Mouse (Mus musculus) forebrain, postnatal 0 days (tissue): Measurements from ENCODE around the gene Foxn3. TPM values are rescaled to one million over a fixed set of nuclear protein-coding genes. Genes with fewer than 3 reads are reported as not detected.

ENCODE experiments used
- ATAC-seq: fragments of 200-750 bp; cut with Nextera tagmentation; 2 replicates; pipeline ENCODE4 v1.8.0; 2017; ENCODE audit warnings: mild to moderate bottlenecking, moderate library complexity
- DNase-seq: peaks from one replicate; pipeline ENCODE4 v3.0.0-alpha.2; 2015
- H3K27ac ChIP-seq: fragments of 300-500 bp; sonication (generic); 2 replicates; pipeline ENCODE4 v1.5.1; 2014; ENCODE audit warnings: low read depth, mild to moderate bottlenecking, antibody characterized with exemption, low read length, moderate library complexity, mixed read lengths
- H3K27me3 ChIP-seq: fragments of 300-500 bp; sonication (generic); 2 replicates; pipeline ENCODE4 v1.6.1; 2014; ENCODE audit warnings: mild to moderate bottlenecking, low read length, mixed read lengths; ENCODE audit not compliant: insufficient read depth
- H3K36me3 ChIP-seq: fragments of 300-500 bp; sonication (generic); 2 replicates; pipeline ENCODE4 v1.6.1; 2014; ENCODE audit warnings: mild to moderate bottlenecking, moderate library complexity; ENCODE audit not compliant: insufficient read depth
- H3K4me1 ChIP-seq: fragments of 300-500 bp; sonication (generic); 2 replicates; pipeline ENCODE4 v1.6.1; 2014; ENCODE audit warnings: antibody characterized with exemption; ENCODE audit not compliant: insufficient read depth
- H3K4me2 ChIP-seq: fragments of 300-500 bp; sonication (generic); 2 replicates; pipeline ENCODE4 v1.6.1; 2014; ENCODE audit warnings: low read depth, mild to moderate bottlenecking, moderate library complexity
- H3K4me3 ChIP-seq: fragments of 300-500 bp; sonication (generic); 2 replicates; pipeline ENCODE4 v1.5.1; 2014; ENCODE audit warnings: low read depth, low read length, mixed read lengths
- H3K9ac ChIP-seq: fragments of 300-500 bp; sonication (generic); 2 replicates; pipeline ENCODE4 v1.6.1; 2014; ENCODE audit warnings: mild to moderate bottlenecking
- H3K9me3 ChIP-seq: fragments of 300-500 bp; sonication (generic); 2 replicates; pipeline ENCODE4 v1.6.1; 2016; ENCODE audit warnings: low read length
- CTCF ChIP-seq: sonication (generic); IDR thresholded peaks from 2 replicates; pipeline ENCODE4 v1.5.1; 2016; ENCODE audit warnings: antibody characterized with exemption, control low read depth, low read depth
- WGBS: fragments of 180-500 bp; shearing (Covaris S2); extraction: QIAGEN DNeasy Blood & Tissue Kit; methylation state at CpG from one replicate; pipeline ENCODE4 v1.1.7; 2014; 5-methylcytosine and 5-hydroxymethylcytosine counted together
- polyA plus RNA-seq: library from polyadenylated mRNA; unstranded; fragments of >200 nt; fragmentation: Nextera tagmentation; extraction: Ambion mirVana; gene quantifications from 2 replicates; pipeline ENCODE4 v1.2.1, GENCODE M21; 2015
- total RNA-seq: library from RNA; depleted of rRNA; stranded (reverse); fragments of >200 nt; gene quantifications from 2 replicates; pipeline ENCODE4 v1.2.3, GENCODE M21; 2014

Gene Foxn3
- total and polyA plus RNA-seq, 2 experiments from 2014 or later: 32.8 to 61.3 TPM

- WGBS: 71% methylated on average over 12 of the region's 12 CpGs
- no peak for TF ChIP-seq CTCF
- ATAC-seq: no peak
- H3K9me3 ChIP-seq: no peaks in the 10 kb centered on the region
- H3K4me2 ChIP-seq: no peak overlapping the region
- DNase-seq: no peak
- peaks cover 37% of the 10 kb centered on the region for H3K4me1 ChIP-seq
- H3K9ac ChIP-seq: no peak overlapping the region
- no peak overlapping the region for H3K4me3 ChIP-seq
- H3K27me3 ChIP-seq: no peaks in the 10 kb centered on the region
- no peak overlapping the region for H3K27ac ChIP-seq
- H3K36me3 ChIP-seq: no peaks in the 10 kb centered on the region; the same call in 1 of the 2 replicates
Measured at GRCm38 (mm10) chr12:99330822-99331285, 232.5 kb downstream of the Foxn3 start.

- DNase-seq (no peak), ATAC-seq (peak; percentile 56)
- 0 out of 2 replicates have a peak overlapping the region, but pooled peaks have one; percentile 2 for H3K4me2 ChIP-seq
- no peak for TF ChIP-seq CTCF
- no peaks in the 10 kb centered on the region for H3K9me3 ChIP-seq
- no peaks in the 10 kb centered on the region for H3K27me3 ChIP-seq
- 0 out of 2 replicates have a peak overlapping the region, but pooled peaks have one; percentile 9 for H3K27ac ChIP-seq
- WGBS: 12% methylated on average over 20 of the region's 20 CpGs
- H3K36me3 ChIP-seq: no peaks in the 10 kb centered on the region; the same call in 1 of the 2 replicates
- no peak overlapping the region for H3K9ac ChIP-seq
- peaks cover 34% of the 10 kb centered on the region for H3K4me1 ChIP-seq
- no peak overlapping the region for H3K4me3 ChIP-seq
Measured at GRCm38 (mm10) chr12:99329301-99330257, 233.8 kb downstream of the Foxn3 start.

- ATAC-seq (no peak), DNase-seq (no peak)
- Histone ChIP-seq H3K27me3 (no peaks in the 10 kb centered on the region), H3K4me2 (no peak overlapping the region), H3K9ac (no peak overlapping the region), H3K4me1 (peaks cover 24% of the 10 kb centered on the region), H3K27ac (no peak overlapping the region), H3K9me3 (no peaks in the 10 kb centered on the region), H3K36me3 (no peaks in the 10 kb centered on the region), H3K4me3 (no peak overlapping the region)
- WGBS: 72% methylated on average over 8 of the region's 8 CpGs
- no peak for TF ChIP-seq CTCF
Measured at GRCm38 (mm10) chr12:99326157-99326556, 237.2 kb downstream of the Foxn3 start.

- no peaks in the 10 kb centered on the region for H3K36me3 ChIP-seq
- H3K4me1 ChIP-seq: peaks cover 8% of the 10 kb centered on the region; the same call in 1 of the 2 replicates
- 75% methylated on average over 12 of the region's 12 CpGs for WGBS
- TF ChIP-seq CTCF: no peak
- no peaks in the 10 kb centered on the region for H3K9me3 ChIP-seq
- no peak overlapping the region for H3K9ac ChIP-seq
- H3K27me3 ChIP-seq: no peaks in the 10 kb centered on the region
- no peak overlapping the region for H3K27ac ChIP-seq
- H3K4me2 ChIP-seq: no peak overlapping the region
- ATAC-seq (no peak), DNase-seq (no peak)
- no peak overlapping the region for H3K4me3 ChIP-seq
Measured at GRCm38 (mm10) chr12:99321633-99322431, 241.6 kb downstream of the Foxn3 start.

- no peak for TF ChIP-seq CTCF
- H3K27me3 ChIP-seq: no peaks in the 10 kb centered on the region
- ATAC-seq: no peak
- H3K4me3 ChIP-seq: no peak overlapping the region
- H3K4me2 ChIP-seq: no peak overlapping the region
- DNase-seq: no peak
- H3K4me1 ChIP-seq: peaks cover 8% of the 10 kb centered on the region; the same call in 1 of the 2 replicates
- no peaks in the 10 kb centered on the region for H3K36me3 ChIP-seq
- no peak overlapping the region for H3K27ac ChIP-seq
- H3K9ac ChIP-seq: no peak overlapping the region
- 0 out of 2 replicates have a peak, but pooled peaks cover 6% of the 10 kb centered on the region for H3K9me3 ChIP-seq
- 82% methylated on average over 3 of the region's 3 CpGs for WGBS
Measured at GRCm38 (mm10) chr12:99320966-99321496, 242.4 kb downstream of the Foxn3 start.

GRCm38 (mm10) chr12:99319896-99320295, 243.5 kb downstream of the Foxn3 start:
- Histone ChIP-seq H3K9ac (no peak overlapping the region), H3K27me3 (no peaks in the 10 kb centered on the region), H3K9me3 (0 out of 2 replicates have a peak, but pooled peaks cover 6% of the 10 kb centered on the region), H3K4me3 (no peak overlapping the region), H3K4me2 (no peak overlapping the region), H3K4me1 (peaks cover 8% of the 10 kb centered on the region; the same call in 1 of the 2 replicates), H3K36me3 (no peaks in the 10 kb centered on the region), H3K27ac (no peak overlapping the region)
- TF ChIP-seq CTCF: no peak
- DNase-seq (no peak), ATAC-seq (no peak)
- 52% methylated on average over 2 of the region's 2 CpGs for WGBS
